Mouse (Mus musculus): ENCODE measurements around the gene Tcerg1l. TPM values are rescaled to one million over a fixed set of nuclear protein-coding genes. Genes with fewer than 3 reads are reported as not detected.

Tcerg1l gene
- polyA plus RNA-seq (2015; fragmentation: Nextera tagmentation; extraction: Ambion mirVana), result 0.62 and 0.73 TPM in 2 replicates

DNA sequence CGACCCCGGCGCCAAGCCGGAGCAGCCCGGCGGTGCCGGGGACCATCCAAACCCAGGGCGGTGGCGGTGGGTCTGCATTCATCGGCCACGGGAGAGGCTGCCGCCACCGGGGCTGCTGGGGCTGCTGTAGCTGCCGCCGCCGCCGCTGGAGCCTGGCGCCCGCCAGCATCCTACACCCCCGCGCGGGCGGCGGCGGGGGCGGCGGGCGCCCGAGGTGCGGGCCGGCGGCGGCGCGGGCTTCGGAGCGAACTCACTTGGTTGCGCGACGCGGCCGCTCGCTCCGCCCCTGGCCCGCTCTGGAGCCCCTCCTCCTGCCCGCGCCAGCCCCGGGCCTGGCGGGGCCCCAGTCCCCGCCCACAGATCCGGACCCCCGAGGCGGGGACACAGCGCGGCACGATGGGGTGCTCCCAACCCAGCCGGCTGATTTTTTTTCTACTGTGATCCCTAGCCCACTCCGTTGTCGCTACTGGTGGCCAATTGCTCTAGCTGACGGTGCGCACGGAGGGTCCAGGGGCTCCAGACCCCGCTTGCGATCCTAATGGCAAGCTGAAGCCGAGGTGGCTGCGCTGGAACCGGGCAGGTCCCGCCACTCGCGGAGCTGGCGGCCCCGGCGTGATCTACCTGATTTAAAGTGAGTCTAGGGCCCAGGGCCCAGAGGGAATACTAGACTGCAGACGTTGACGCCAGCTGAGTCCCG is at the start of gene Tcerg1l:
TSS of gene Tcerg1l (minus strand) at position 246 of the 697 bp plus-strand sequence.
- H3K9me3 ChIP-seq, result no peaks in the 10 kb centered on the region
- no peaks in the 10 kb centered on the region for H3K36me3 ChIP-seq
- peak within 1 kb of the TSS; percentile 94 for H3K4me2 ChIP-seq
- H3K9ac ChIP-seq, result no peak within 1 kb of the TSS
- no peak within 1 kb of the TSS for H3K27ac ChIP-seq
- H3K4me3 ChIP-seq, result peak within 1 kb of the TSS; percentile 44
- peak; percentile 57; the same call in 1 of the 2 replicates for ATAC-seq (ENCODE audit: borderline replicate concordance, extremely low read depth, low FRiP score, low TSS enrichment)
- peaks cover 43% of the 10 kb centered on the region for H3K27me3 ChIP-seq
- peaks cover 15% of the 10 kb centered on the region for H3K4me1 ChIP-seq
- WGBS, result under 1% methylated on average over 72 of the region's 76 CpGs

DNA sequence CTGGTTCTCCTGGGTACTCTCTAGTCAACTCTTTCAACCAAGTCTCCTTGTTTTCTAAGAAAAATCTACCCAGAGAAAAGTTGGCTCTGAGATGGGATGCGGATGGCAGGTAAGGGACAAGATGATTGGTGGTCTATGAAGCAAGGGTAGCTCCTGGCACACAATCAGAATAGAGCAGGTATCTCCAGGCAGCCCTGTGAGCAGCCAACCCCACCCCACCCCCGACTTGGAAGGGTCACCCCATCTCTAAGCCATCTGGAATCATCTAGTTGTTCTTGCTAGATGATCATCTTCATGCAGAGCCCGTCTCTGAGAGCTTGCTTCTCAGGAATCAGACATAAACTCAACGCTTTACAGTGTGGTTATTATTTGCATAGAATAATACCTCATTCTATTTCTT is 44.6 kb upstream of the Tcerg1l start:
- Histone ChIP-seq H3K9ac (no peak overlapping the region), H3K4me3 (no peak overlapping the region), H3K4me1 (no peaks in the 10 kb centered on the region), H3K27me3 (no peaks in the 10 kb centered on the region), H3K4me2 (no peak overlapping the region), H3K9me3 (no peaks in the 10 kb centered on the region), H3K36me3 (no peaks in the 10 kb centered on the region), H3K27ac (no peak overlapping the region)
- WGBS, result 69% methylated on average over 4 of the region's 4 CpGs
- ATAC-seq (ENCODE audit: borderline replicate concordance, extremely low read depth, low FRiP score, low TSS enrichment), result no peak

DNA sequence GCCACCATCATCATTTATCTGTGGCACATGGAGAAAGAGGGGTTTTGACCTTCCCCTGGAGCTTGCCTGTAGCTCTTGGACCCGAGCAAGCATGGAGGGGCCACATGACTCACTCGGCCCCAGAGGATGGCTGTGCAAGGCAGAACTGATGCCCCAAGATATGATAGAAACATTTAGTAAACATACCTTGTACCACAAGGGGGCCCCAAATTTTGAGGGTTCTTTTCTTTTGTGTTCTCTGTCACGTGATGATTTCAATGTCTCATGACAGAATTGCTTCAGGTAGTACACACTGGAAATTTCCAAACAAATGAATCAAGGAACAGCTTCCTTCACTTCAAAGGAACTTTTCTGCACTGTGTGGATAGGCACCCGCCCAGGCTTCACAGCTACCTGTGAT is 35.0 kb upstream of the Tcerg1l start:
- WGBS, result 38% methylated on average over 4 of the region's 4 CpGs
- no peak for ATAC-seq (ENCODE audit: borderline replicate concordance, extremely low read depth, low FRiP score, low TSS enrichment)

DNA sequence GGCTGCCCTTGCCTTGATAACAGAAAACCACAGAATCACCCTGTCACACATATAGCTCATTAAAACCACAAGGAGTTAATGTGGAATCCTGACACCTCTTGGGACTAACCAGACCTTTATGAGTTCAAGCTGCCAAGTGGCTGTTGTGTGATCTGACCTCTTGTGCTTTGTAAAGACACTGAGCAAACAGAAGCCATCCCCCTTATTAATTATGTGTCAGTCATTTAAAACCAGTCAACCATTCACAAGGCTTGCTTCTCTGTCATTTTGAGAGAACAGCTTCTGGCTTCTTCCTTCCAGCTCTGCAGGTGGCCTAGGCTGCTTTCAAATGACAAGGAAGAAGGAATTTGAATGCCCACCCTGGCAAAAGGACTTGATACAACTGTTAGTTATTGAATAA is 33.9 kb upstream of the Tcerg1l start:
- H3K27ac ChIP-seq, result no peak overlapping the region
- H3K27me3 ChIP-seq, result no peaks in the 10 kb centered on the region
- no peak overlapping the region for H3K4me3 ChIP-seq
- no peaks in the 10 kb centered on the region for H3K36me3 ChIP-seq
- ATAC-seq (ENCODE audit: borderline replicate concordance, extremely low read depth, low FRiP score, low TSS enrichment), result no peak
- no peak overlapping the region for H3K4me2 ChIP-seq
- no peaks in the 10 kb centered on the region for H3K4me1 ChIP-seq
- H3K9me3 ChIP-seq, result no peaks in the 10 kb centered on the region
- H3K9ac ChIP-seq, result no peak overlapping the region

More for the DNA sequence above, 35.0 kb upstream of the Tcerg1l start:
- Histone ChIP-seq H3K27me3 (no peaks in the 10 kb centered on the region), H3K27ac (no peak overlapping the region), H3K4me2 (no peak overlapping the region), H3K4me3 (no peak overlapping the region), H3K9me3 (no peaks in the 10 kb centered on the region), H3K4me1 (no peaks in the 10 kb centered on the region), H3K36me3 (no peaks in the 10 kb centered on the region), H3K9ac (no peak overlapping the region)

DNA sequence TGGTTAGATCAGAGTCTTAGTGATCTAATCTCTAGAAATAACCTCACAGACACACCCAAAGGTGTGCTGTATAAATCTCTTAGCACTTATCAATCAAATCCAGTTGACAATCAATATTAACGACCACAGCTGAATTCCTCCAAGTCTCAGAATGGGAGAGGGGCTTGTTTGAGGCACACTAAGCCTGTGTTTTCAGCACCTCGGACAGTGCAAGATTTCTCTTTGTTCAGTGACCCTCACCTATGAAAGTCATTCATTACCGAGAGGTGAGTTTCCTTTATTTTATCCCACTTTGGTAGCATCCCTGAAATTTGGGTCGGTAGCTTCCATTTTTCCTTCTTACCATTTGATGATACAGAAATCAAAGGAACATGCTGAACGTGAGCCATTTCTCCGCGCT is 32.4 kb upstream of the Tcerg1l start:
- ATAC-seq (ENCODE audit: borderline replicate concordance, extremely low read depth, low FRiP score, low TSS enrichment), result no peak
- H3K4me1 ChIP-seq, result no peaks in the 10 kb centered on the region
- no peaks in the 10 kb centered on the region for H3K27me3 ChIP-seq
- H3K36me3 ChIP-seq, result no peaks in the 10 kb centered on the region
- H3K9ac ChIP-seq, result no peak overlapping the region
- H3K9me3 ChIP-seq, result no peaks in the 10 kb centered on the region
- H3K27ac ChIP-seq, result no peak overlapping the region
- no peak overlapping the region for H3K4me3 ChIP-seq
- WGBS, result 48% methylated on average over 7 of the region's 7 CpGs
- no peak overlapping the region for H3K4me2 ChIP-seq

DNA sequence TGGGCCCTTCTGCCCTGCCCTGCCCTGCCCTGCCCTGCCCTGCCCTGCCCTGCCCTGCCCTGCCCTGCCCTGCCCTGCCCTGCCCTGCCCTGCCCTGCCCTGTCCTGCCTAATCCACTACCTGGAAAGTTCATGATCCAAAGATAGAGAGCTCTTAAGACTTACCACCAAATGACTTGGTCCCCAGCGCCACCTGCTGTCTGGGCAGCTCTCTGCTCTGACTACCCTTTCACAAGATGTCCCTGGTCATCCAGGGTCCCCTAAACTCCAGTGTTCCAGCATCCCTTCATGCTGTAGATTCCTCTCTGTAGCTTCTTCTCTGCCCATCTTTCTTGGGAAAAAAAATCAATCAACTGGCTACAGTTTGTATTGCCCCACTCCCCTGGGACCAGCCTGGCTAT is 31.3 kb upstream of the Tcerg1l start:
- Histone ChIP-seq H3K36me3 (no peaks in the 10 kb centered on the region), H3K4me3 (no peak overlapping the region), H3K9me3 (no peaks in the 10 kb centered on the region), H3K9ac (no peak overlapping the region), H3K4me2 (no peak overlapping the region), H3K4me1 (no peaks in the 10 kb centered on the region), H3K27ac (no peak overlapping the region), H3K27me3 (no peaks in the 10 kb centered on the region)
- no peak for ATAC-seq (ENCODE audit: borderline replicate concordance, extremely low read depth, low FRiP score, low TSS enrichment)
- WGBS, result 20% methylated on average over 1 of the region's 1 CpGs

DNA sequence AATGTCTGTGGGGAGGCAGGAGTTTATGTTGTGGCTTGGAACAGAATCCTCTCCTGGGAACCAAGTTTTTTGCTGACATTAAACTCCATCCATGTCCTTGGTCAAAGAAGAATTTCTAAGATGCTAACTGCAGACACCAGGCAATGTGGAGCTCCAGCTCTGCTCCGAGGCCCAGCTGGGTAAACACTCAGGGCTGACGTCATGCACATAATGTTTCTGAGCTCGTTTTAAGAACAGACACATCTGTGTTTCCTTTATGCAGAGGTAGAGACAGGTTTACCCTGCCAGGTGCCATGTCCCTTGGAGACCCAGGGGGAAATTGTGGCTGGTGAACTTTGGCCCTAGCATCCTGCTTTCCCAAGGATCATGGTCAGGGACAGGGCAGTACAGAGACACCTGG is 29.9 kb upstream of the Tcerg1l start:
- Histone ChIP-seq H3K4me2 (no peak overlapping the region), H3K4me1 (no peaks in the 10 kb centered on the region), H3K9ac (no peak overlapping the region), H3K27ac (no peak overlapping the region), H3K9me3 (no peaks in the 10 kb centered on the region), H3K27me3 (no peaks in the 10 kb centered on the region), H3K36me3 (no peaks in the 10 kb centered on the region), H3K4me3 (no peak overlapping the region)
- WGBS, result 15% methylated on average over 3 of the region's 3 CpGs
- no peak for ATAC-seq (ENCODE audit: borderline replicate concordance, extremely low read depth, low FRiP score, low TSS enrichment)

DNA sequence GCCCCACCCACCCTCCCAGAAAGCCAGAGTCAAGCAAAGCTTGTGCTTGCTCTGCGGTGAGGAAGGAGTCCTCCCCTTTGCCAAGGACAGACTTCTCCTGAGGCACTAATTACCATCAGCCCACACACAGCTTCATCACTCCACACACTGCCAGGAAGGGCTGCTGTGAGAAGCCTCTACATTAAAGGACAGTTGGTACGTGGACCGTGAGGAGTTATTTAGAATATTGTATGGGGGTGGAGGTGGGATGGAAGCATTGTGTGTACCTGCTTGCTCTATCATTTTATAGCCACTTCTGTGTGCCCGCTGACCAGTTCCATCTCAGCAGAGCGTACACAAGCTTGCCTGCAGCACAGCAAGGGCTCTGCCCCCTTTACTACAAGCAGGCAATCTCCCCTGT is 16.0 kb upstream of the Tcerg1l start:
- Histone ChIP-seq H3K9me3 (no peaks in the 10 kb centered on the region), H3K9ac (no peak overlapping the region), H3K4me1 (no peaks in the 10 kb centered on the region), H3K4me3 (no peak overlapping the region), H3K27ac (no peak overlapping the region), H3K27me3 (no peaks in the 10 kb centered on the region), H3K4me2 (no peak overlapping the region), H3K36me3 (no peaks in the 10 kb centered on the region)
- 72% methylated on average over 5 of the region's 5 CpGs for WGBS
- ATAC-seq (ENCODE audit: borderline replicate concordance, extremely low read depth, low FRiP score, low TSS enrichment), result no peak

DNA sequence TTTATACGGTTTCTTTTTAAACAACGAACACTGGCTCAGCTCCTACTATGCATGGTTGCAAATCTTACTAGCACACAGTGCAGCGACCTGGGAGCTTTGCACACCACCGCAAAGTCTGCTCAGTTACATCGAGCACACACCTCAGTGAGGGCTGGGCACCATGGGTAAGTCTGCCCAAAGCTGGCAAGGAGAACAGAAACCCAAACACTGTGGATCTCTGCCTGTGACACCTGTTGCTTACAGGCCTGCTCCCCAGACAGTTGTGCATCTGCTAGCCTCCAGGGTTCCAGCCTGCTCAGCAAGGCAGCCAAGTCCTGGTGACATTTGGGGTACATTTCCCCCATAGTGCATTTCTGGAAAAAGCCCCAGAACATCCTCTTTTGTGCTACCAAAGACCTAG is 4.1 kb upstream of the Tcerg1l start:
- ATAC-seq (ENCODE audit: borderline replicate concordance, extremely low read depth, low FRiP score, low TSS enrichment), result no peak
- no peaks in the 10 kb centered on the region for H3K36me3 ChIP-seq
- peaks cover 37% of the 10 kb centered on the region for H3K27me3 ChIP-seq
- H3K4me1 ChIP-seq, result peaks cover 15% of the 10 kb centered on the region
- 85% methylated on average over 5 of the region's 5 CpGs for WGBS
- no peak overlapping the region for H3K4me3 ChIP-seq
- H3K9ac ChIP-seq, result no peak overlapping the region
- H3K4me2 ChIP-seq, result no peak overlapping the region
- no peak overlapping the region for H3K27ac ChIP-seq
- no peaks in the 10 kb centered on the region for H3K9me3 ChIP-seq

DNA sequence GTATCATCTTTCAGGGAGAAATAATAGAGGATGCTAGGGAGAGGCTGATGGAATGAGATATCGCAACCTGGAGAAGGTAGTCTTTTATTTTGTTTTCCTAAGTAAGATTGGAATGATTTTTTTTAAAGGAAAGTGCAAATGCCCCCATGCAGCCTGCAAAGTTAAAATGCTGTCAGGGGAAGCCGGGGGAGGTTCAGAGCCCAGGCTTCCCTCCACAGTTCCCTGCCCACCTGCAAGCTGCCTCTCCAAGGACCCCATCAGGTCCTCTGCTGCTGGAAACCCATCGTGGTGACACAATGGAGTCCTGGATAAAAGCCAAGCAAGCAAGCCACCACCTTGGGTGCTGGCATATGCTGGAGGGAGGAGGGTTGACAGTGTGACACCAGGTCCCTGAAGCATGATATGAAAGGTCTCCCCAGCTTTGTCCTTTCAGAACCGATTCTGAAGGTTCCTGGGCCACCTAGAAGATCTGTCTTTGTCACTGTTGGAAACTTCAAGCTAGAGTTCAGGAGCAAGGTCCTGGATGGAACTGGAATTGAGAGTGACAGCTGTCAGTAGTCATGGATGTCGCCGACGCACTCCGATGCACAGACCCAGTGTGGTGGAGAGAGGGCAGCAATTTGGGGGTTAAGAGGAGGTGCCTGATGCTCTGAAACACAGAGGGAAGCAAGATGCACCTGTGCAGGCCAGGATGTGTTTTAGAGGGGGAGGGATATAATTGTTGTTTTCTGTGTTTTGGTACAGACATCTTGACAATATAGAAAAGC is 3.2 kb upstream of the Tcerg1l start:
- WGBS, result 77% methylated on average over 8 of the region's 8 CpGs
- no peak for ATAC-seq (ENCODE audit: borderline replicate concordance, extremely low read depth, low FRiP score, low TSS enrichment)
- Histone ChIP-seq H3K4me1 (peaks cover 15% of the 10 kb centered on the region), H3K27ac (no peak overlapping the region), H3K4me3 (no peak overlapping the region), H3K4me2 (no peak overlapping the region), H3K36me3 (no peaks in the 10 kb centered on the region), H3K9ac (no peak overlapping the region), H3K27me3 (peaks cover 43% of the 10 kb centered on the region), H3K9me3 (no peaks in the 10 kb centered on the region)

DNA sequence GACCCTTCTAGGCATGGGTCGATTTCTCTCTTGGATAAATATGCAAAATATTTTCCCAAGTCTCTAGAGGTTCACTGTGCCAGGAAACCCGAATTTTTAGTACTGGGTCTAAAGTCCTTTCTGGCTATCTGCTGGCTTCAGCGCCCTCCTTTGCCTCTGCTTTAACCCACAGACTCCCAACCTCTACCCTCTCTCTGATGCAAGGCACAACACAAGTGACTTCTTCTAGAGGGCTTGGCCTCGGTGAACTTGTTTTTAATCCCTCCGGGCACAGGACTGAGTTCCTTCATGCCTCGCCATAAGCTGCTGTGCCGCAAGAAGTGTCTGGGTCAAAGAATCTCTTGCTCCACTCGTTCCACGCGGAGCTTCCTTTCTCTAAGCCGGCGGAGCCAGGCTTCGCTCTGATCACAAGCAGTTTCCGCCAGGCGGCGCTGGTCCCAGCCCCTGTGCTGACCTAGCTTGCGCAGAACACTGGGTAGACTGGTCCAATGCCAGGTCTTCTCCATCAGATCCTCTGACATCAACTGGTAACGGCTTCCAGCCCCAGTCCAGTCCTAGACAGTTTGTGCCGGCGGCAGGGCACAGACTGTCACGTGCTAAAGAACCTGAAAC is 758 bp upstream of the Tcerg1l start:
- Histone ChIP-seq H3K27ac (no peak overlapping the region), H3K4me2 (peak overlapping the region; percentile 94), H3K4me3 (0 out of 2 replicates have a peak overlapping the region, but pooled peaks have one; percentile 44), H3K9ac (no peak overlapping the region), H3K4me1 (peaks cover 15% of the 10 kb centered on the region), H3K9me3 (no peaks in the 10 kb centered on the region), H3K27me3 (peaks cover 43% of the 10 kb centered on the region), H3K36me3 (no peaks in the 10 kb centered on the region)
- 0 out of 2 replicates have a peak, but pooled peaks have one; percentile 27 for ATAC-seq (ENCODE audit: borderline replicate concordance, extremely low read depth, low FRiP score, low TSS enrichment)
- 2% methylated on average over 21 of the region's 21 CpGs for WGBS

All from lung, embryonic 15.5 days (tissue).